Mouse (Mus musculus) heart, embryonic 14.5 days (tissue): ENCODE measurements around the gene Limd1. TPM values are rescaled to one million over a fixed set of nuclear protein-coding genes. Genes with fewer than 3 reads are reported as not detected.

ENCODE experiments used
- ATAC-seq: fragments of 200-750 bp; cut with Nextera tagmentation; 2 replicates; pipeline ENCODE4 v1.8.0; 2017; ENCODE audit warnings: low read depth, moderate TSS enrichment; ENCODE audit not compliant: insufficient number of reproducible peaks, insufficient read depth, low FRiP score
- H3K27ac ChIP-seq, 2 experiments: fragments of 200-500 bp in 1 of 2; fragments of 300-500 bp in 1 of 2; sonication (generic) in 1 of 2; replicated peaks in 1 of 2; 2 replicates each; pipeline ENCODE4 v1.5.1; 2012 to 2014; ENCODE audit warnings: low read depth in 2 of 2, low read length in 2 of 2, control low read depth in 1 of 2, mild to moderate bottlenecking in 1 of 2, mixed read lengths in 1 of 2; ENCODE audit not compliant: control insufficient read depth in 1 of 2, insufficient read depth in 1 of 2
- H3K27me3 ChIP-seq: fragments of 300-500 bp; sonication (generic); 2 replicates; pipeline ENCODE4 v1.6.1; 2014; ENCODE audit warnings: mild to moderate bottlenecking, low read length, control low read depth; ENCODE audit not compliant: control insufficient read depth, insufficient read depth
- H3K36me3 ChIP-seq: fragments of 300-500 bp; sonication (generic); 2 replicates; pipeline ENCODE4 v1.6.1; 2014; ENCODE audit warnings: mild to moderate bottlenecking, control low read depth, low read length, mixed read lengths; ENCODE audit not compliant: control insufficient read depth, insufficient read depth
- H3K4me1 ChIP-seq, 2 experiments: fragments of 200-500 bp in 1 of 2; fragments of 300-500 bp in 1 of 2; sonication (generic) in 1 of 2; 2 replicates each; pipeline ENCODE4 v1.6.1; 2012 to 2014; ENCODE audit warnings: low read length in 2 of 2, control low read depth in 1 of 2, mixed read lengths in 1 of 2; ENCODE audit not compliant: control insufficient read depth in 2 of 2, insufficient read depth in 2 of 2
- H3K4me2 ChIP-seq: fragments of 300-500 bp; sonication (generic); 2 replicates; pipeline ENCODE4 v1.6.1; 2014; ENCODE audit warnings: mild to moderate bottlenecking, low read length
- H3K4me3 ChIP-seq, 2 experiments: fragments of 200-500 bp in 1 of 2; fragments of 300-500 bp in 1 of 2; sonication (generic) in 1 of 2; 2 replicates each; pipeline ENCODE4 v1.5.1; 2012 to 2014; ENCODE audit warnings: low read length in 2 of 2, mild to moderate bottlenecking in 2 of 2, control low read depth in 1 of 2, low read depth in 1 of 2, moderate library complexity in 1 of 2; ENCODE audit not compliant: control insufficient read depth in 1 of 2, insufficient read depth in 1 of 2
- H3K9ac ChIP-seq: fragments of 300-500 bp; sonication (generic); 2 replicates; pipeline ENCODE4 v1.6.1; 2014; ENCODE audit warnings: mild to moderate bottlenecking, low read length
- H3K9me3 ChIP-seq: fragments of 300-500 bp; sonication (generic); 2 replicates; pipeline ENCODE4 v1.6.1; 2016; ENCODE audit warnings: low read length, control low read depth; ENCODE audit not compliant: control insufficient read depth
- WGBS: fragments of 180-500 bp; shearing (Covaris S2); extraction: QIAGEN DNeasy Blood & Tissue Kit; methylation state at CpG from one replicate; pipeline ENCODE4 v1.1.7; 2014; 5-methylcytosine and 5-hydroxymethylcytosine counted together
- polyA plus RNA-seq: library from polyadenylated mRNA; unstranded; fragments of >200 nt; fragmentation: Nextera tagmentation; extraction: Ambion mirVana; gene quantifications from 2 replicates; pipeline ENCODE4 v1.2.1, GENCODE M21; 2014

Limd1 gene
- polyA plus RNA-seq, 1 experiment from 2014 or later, result 50.9 TPM

- ATAC-seq, result no peak
- H3K36me3 ChIP-seq, result peaks cover 26% of the 10 kb centered on the region
- H3K9ac ChIP-seq, result no peak overlapping the region
- 39% methylated on average over 2 of the region's 2 CpGs for WGBS
- H3K4me3 ChIP-seq, result no peak overlapping the region
- no peaks in the 10 kb centered on the region for H3K4me1 ChIP-seq
- no peaks in the 10 kb centered on the region for H3K9me3 ChIP-seq
- H3K4me2 ChIP-seq, result no peak overlapping the region
- H3K27me3 ChIP-seq, result no peaks in the 10 kb centered on the region
- no peak overlapping the region for H3K27ac ChIP-seq
Measured at GRCm38 (mm10) chr9:123450174-123450573, 28.3 kb upstream of the Limd1 start.

GRCm38 (mm10) chr9:123451772-123452171 is 26.7 kb upstream of the Limd1 start:
- H3K4me2 ChIP-seq, result no peak overlapping the region
- H3K27ac ChIP-seq, result no peak overlapping the region
- H3K4me3 ChIP-seq, result no peak overlapping the region
- no peak for ATAC-seq
- peaks cover 5 to 7% of the 10 kb centered on the region in 2 experiments for H3K4me1 ChIP-seq
- WGBS, result 59% methylated on average over 3 of the region's 3 CpGs
- no peak overlapping the region for H3K9ac ChIP-seq
- peaks cover 26% of the 10 kb centered on the region for H3K36me3 ChIP-seq
- no peaks in the 10 kb centered on the region for H3K9me3 ChIP-seq
- H3K27me3 ChIP-seq, result no peaks in the 10 kb centered on the region

- 35% methylated on average over 9 of the region's 9 CpGs for WGBS
- peak overlapping the region; percentile 11; the same call in 1 of the 2 replicates for H3K4me2 ChIP-seq
Measured at GRCm38 (mm10) chr9:123456634-123457602, 21.6 kb upstream of the Limd1 start.

GRCm38 (mm10) chr9:123457603-123458002 is 20.9 kb upstream of the Limd1 start:
- Histone ChIP-seq H3K36me3 (peaks cover 37% of the 10 kb centered on the region), H3K4me1 (peaks cover 12 to 19% of the 10 kb centered on the region in 2 experiments), H3K9me3 (no peaks in the 10 kb centered on the region), H3K27ac (peak overlapping the region; percentile 57 to 86), H3K4me3 (no peak overlapping the region), H3K4me2 (no peak overlapping the region), H3K9ac (no peak overlapping the region), H3K27me3 (no peaks in the 10 kb centered on the region)
- no peak for ATAC-seq
- 28% methylated on average over 2 of the region's 2 CpGs for WGBS

More at GRCm38 (mm10) chr9:123456634-123457602, 21.6 kb upstream of the Limd1 start:
- no peak overlapping the region for H3K4me3 ChIP-seq
- no peaks in the 10 kb centered on the region for H3K27me3 ChIP-seq
- no peak for ATAC-seq
- H3K4me1 ChIP-seq, result peaks cover 12 to 19% of the 10 kb centered on the region in 2 experiments
- peaks cover 39% of the 10 kb centered on the region for H3K36me3 ChIP-seq
- peak overlapping the region; percentile 76 to 86 for H3K27ac ChIP-seq
- H3K9ac ChIP-seq, result peak overlapping the region; percentile 41; the same call in 1 of the 2 replicates
- H3K9me3 ChIP-seq, result no peaks in the 10 kb centered on the region

- no peak overlapping the region for H3K4me3 ChIP-seq
- H3K36me3 ChIP-seq, result peaks cover 6% of the 10 kb centered on the region; the same call in 1 of the 2 replicates
- peaks cover 12 to 32% of the 10 kb centered on the region in 2 experiments for H3K4me1 ChIP-seq
- ATAC-seq, result peak; percentile 72
- peak overlapping the region; percentile 50 to 81 for H3K27ac ChIP-seq
- no peaks in the 10 kb centered on the region for H3K9me3 ChIP-seq
- H3K4me2 ChIP-seq, result peak overlapping the region; percentile 15; the same call in 1 of the 2 replicates
- no peaks in the 10 kb centered on the region for H3K27me3 ChIP-seq
- no peak overlapping the region for H3K9ac ChIP-seq
- 33% methylated on average over 4 of the region's 4 CpGs for WGBS
Measured at GRCm38 (mm10) chr9:123467141-123467620, 11.3 kb upstream of the Limd1 start.

GRCm38 (mm10) chr9:123468406-123469085 is 10.0 kb upstream of the Limd1 start:
- H3K4me2 ChIP-seq, result no peak overlapping the region
- ATAC-seq, result no peak
- WGBS, result 48% methylated on average over 5 of the region's 5 CpGs
- H3K27me3 ChIP-seq, result no peaks in the 10 kb centered on the region
- peak overlapping the region in 1 of 2 experiments; percentile 1; a peak in 1 of 4 replicates for H3K27ac ChIP-seq
- no peak overlapping the region for H3K4me3 ChIP-seq
- no peak overlapping the region for H3K9ac ChIP-seq
- H3K9me3 ChIP-seq, result no peaks in the 10 kb centered on the region
- H3K4me1 ChIP-seq, result peaks cover 12 to 37% of the 10 kb centered on the region in 2 experiments
- H3K36me3 ChIP-seq, result no peaks in the 10 kb centered on the region

GRCm38 (mm10) chr9:123469087-123469486 is 9.4 kb upstream of the Limd1 start:
- Histone ChIP-seq H3K36me3 (no peaks in the 10 kb centered on the region), H3K4me1 (peaks cover 12 to 37% of the 10 kb centered on the region in 2 experiments), H3K27me3 (no peaks in the 10 kb centered on the region), H3K9ac (no peak overlapping the region), H3K27ac (peak overlapping the region in 1 of 2 experiments; percentile 1; a peak in 1 of 4 replicates), H3K4me2 (no peak overlapping the region), H3K9me3 (no peaks in the 10 kb centered on the region), H3K4me3 (no peak overlapping the region)
- ATAC-seq, result no peak
